Mouse (Mus musculus) splenic B cell, adult 2 months (primary cell): ENCODE measurements around the gene Cidec.

Experiments
- DNase-seq: peaks from one replicate; pipeline ENCODE4 v3.0.0-alpha.2; 2011; ENCODE audit warnings: low read depth, low spot score
- H3K27me3 ChIP-seq: 2 replicates; pipeline ENCODE4 v1.6.1; 2012; ENCODE audit warnings: mild to moderate bottlenecking, low read length, moderate library complexity, mixed read lengths; ENCODE audit not compliant: control insufficient read depth, poor library complexity, insufficient read depth, severe bottlenecking
- H3K36me3 ChIP-seq: 2 replicates; pipeline ENCODE4 v1.6.1; 2012; ENCODE audit warnings: mild to moderate bottlenecking, low read length, moderate library complexity, mixed read lengths; ENCODE audit not compliant: control insufficient read depth, poor library complexity, insufficient read depth, severe bottlenecking

Cidec gene

GRCm38 (mm10) chr6:113465602-113466001, 30.0 kb upstream of the Cidec start:
- Histone ChIP-seq H3K36me3 (no peaks in the 10 kb centered on the region), H3K27me3 (no peaks in the 10 kb centered on the region)
- DNase-seq: no peak

GRCm38 (mm10) chr6:113464040-113464439, 28.5 kb upstream of the Cidec start:
- no peaks in the 10 kb centered on the region for H3K36me3 ChIP-seq
- DNase-seq: no peak
- H3K27me3 ChIP-seq: no peaks in the 10 kb centered on the region

GRCm38 (mm10) chr6:113458635-113459034, 23.1 kb upstream of the Cidec start:
- H3K36me3 ChIP-seq: no peaks in the 10 kb centered on the region
- no peak for DNase-seq
- H3K27me3 ChIP-seq: no peaks in the 10 kb centered on the region

- Histone ChIP-seq H3K36me3 (no peaks in the 10 kb centered on the region), H3K27me3 (no peaks in the 10 kb centered on the region)
- no peak for DNase-seq
These were observed 22.5 kb upstream of the Cidec start, which contains the start of gene Il17re for GRCm38 (mm10) chr6:113457952-113458534. TSS of gene Il17re (plus strand) at chr6:113458484.

- H3K36me3 ChIP-seq: no peaks in the 10 kb centered on the region
These were observed 19.4 kb upstream of the Cidec start for GRCm38 (mm10) chr6:113455007-113455406.

GRCm38 (mm10) chr6:113451839-113452238, 16.3 kb upstream of the Cidec start:
- DNase-seq: no peak
- peaks cover 2% of the 10 kb centered on the region; the same call in 1 of the 2 replicates for H3K36me3 ChIP-seq
- H3K27me3 ChIP-seq: no peaks in the 10 kb centered on the region

More at GRCm38 (mm10) chr6:113455007-113455406, 19.4 kb upstream of the Cidec start:
- H3K27me3 ChIP-seq: no peaks in the 10 kb centered on the region
- no peak for DNase-seq

GRCm38 (mm10) chr6:113447639-113448038, 12.1 kb upstream of the Cidec start:
- peaks cover 2% of the 10 kb centered on the region; the same call in 1 of the 2 replicates for H3K36me3 ChIP-seq
- H3K27me3 ChIP-seq: no peaks in the 10 kb centered on the region
- DNase-seq: no peak

- no peak for DNase-seq
- no peaks in the 10 kb centered on the region for H3K27me3 ChIP-seq
- H3K36me3 ChIP-seq: peaks cover 2% of the 10 kb centered on the region; the same call in 1 of the 2 replicates
These were observed 8.8 kb upstream of the Cidec start for GRCm38 (mm10) chr6:113444207-113444965.

GRCm38 (mm10) chr6:113443091-113443490, 7.5 kb upstream of the Cidec start:
- DNase-seq: peak; percentile 50
- H3K27me3 ChIP-seq: no peaks in the 10 kb centered on the region

GRCm38 (mm10) chr6:113442442-113443090, 7.0 kb upstream of the Cidec start, which contains the start of gene Jagn1:
TSS of gene Jagn1 (plus strand) at chr6:113442569.
- Histone ChIP-seq H3K27me3 (no peaks in the 10 kb centered on the region), H3K36me3 (peaks cover under 1% of the 10 kb centered on the region; the same call in 1 of the 2 replicates)
- peak; percentile 93 for DNase-seq

More at GRCm38 (mm10) chr6:113443091-113443490, 7.5 kb upstream of the Cidec start:
- peaks cover 2% of the 10 kb centered on the region; the same call in 1 of the 2 replicates for H3K36me3 ChIP-seq

- no peak for DNase-seq
- no peaks in the 10 kb centered on the region for H3K27me3 ChIP-seq
- H3K36me3 ChIP-seq: no peaks in the 10 kb centered on the region; the same call in 1 of the 2 replicates
These were observed 6.5 kb upstream of the Cidec start for GRCm38 (mm10) chr6:113442087-113442441.

GRCm38 (mm10) chr6:113441147-113441680, 5.7 kb upstream of the Cidec start:
- DNase-seq: peak; percentile 91
- H3K27me3 ChIP-seq: no peaks in the 10 kb centered on the region

GRCm38 (mm10) chr6:113440686-113441085, 5.1 kb upstream of the Cidec start:
- Histone ChIP-seq H3K27me3 (no peaks in the 10 kb centered on the region), H3K36me3 (no peaks in the 10 kb centered on the region)
- DNase-seq: no peak

More at GRCm38 (mm10) chr6:113441147-113441680, 5.7 kb upstream of the Cidec start:
- no peaks in the 10 kb centered on the region for H3K36me3 ChIP-seq

- DNase-seq: no peak
- no peaks in the 10 kb centered on the region for H3K27me3 ChIP-seq
- H3K36me3 ChIP-seq: no peaks in the 10 kb centered on the region
These were observed 3.3 kb upstream of the Cidec start for GRCm38 (mm10) chr6:113438721-113439430.
